Mouse (Mus musculus) kidney, embryonic 15.5 days (tissue): ENCODE data around the gene Crtc3. TPM values are rescaled to one million over a fixed set of nuclear protein-coding genes. Genes with fewer than 3 reads are reported as not detected.
A peak's percentile ranks its signal among the peaks of the same experiment; 100 is the strongest.

ENCODE experiments used
- ATAC-seq: fragments of 200-750 bp; cut with Nextera tagmentation; replicated peaks from 2 replicates; pipeline ENCODE4 v1.8.0; 2017; ENCODE audit warnings: moderate TSS enrichment; ENCODE audit not compliant: low FRiP score
- H3K27ac ChIP-seq: fragments of 300-500 bp; sonication (generic); 2 replicates; pipeline ENCODE4 v1.5.1; 2015; ENCODE audit warnings: mild to moderate bottlenecking, inconsistent platforms
- H3K27me3 ChIP-seq: fragments of 300-500 bp; sonication (generic); 2 replicates; pipeline ENCODE4 v1.6.1; 2015; ENCODE audit warnings: inconsistent platforms
- H3K36me3 ChIP-seq: fragments of 300-500 bp; sonication (generic); 2 replicates; pipeline ENCODE4 v1.6.1; 2015; ENCODE audit warnings: inconsistent platforms
- H3K4me1 ChIP-seq: fragments of 300-500 bp; sonication (generic); 2 replicates; pipeline ENCODE4 v1.6.1; 2015; ENCODE audit warnings: inconsistent platforms
- H3K4me2 ChIP-seq: fragments of 300-500 bp; sonication (generic); 2 replicates; pipeline ENCODE4 v1.6.1; 2015; ENCODE audit warnings: moderate library complexity, mild to moderate bottlenecking, inconsistent platforms
- H3K4me3 ChIP-seq: fragments of 300-500 bp; sonication (generic); replicated peaks from 2 replicates; pipeline ENCODE4 v1.5.1; 2015; ENCODE audit warnings: mild to moderate bottlenecking, inconsistent platforms
- H3K9ac ChIP-seq: fragments of 300-500 bp; sonication (generic); 2 replicates; pipeline ENCODE4 v1.6.1; 2015; ENCODE audit warnings: mild to moderate bottlenecking, inconsistent platforms
- H3K9me3 ChIP-seq: fragments of 300-500 bp; sonication (generic); replicated peaks from 2 replicates; pipeline ENCODE4 v1.6.1; 2016; ENCODE audit warnings: inconsistent platforms
- WGBS: fragments of 180-500 bp; shearing (Covaris S2); methylation state at CpG from one replicate; pipeline ENCODE4 v1.1.7; 2015; ENCODE audit warnings: mixed read lengths; 5-methylcytosine and 5-hydroxymethylcytosine counted together
- polyA plus RNA-seq: library from polyadenylated mRNA; unstranded; fragments of >200 nt; fragmentation: Nextera tagmentation; extraction: Ambion mirVana; gene quantifications from 2 replicates; pipeline ENCODE4 v1.2.1, GENCODE M21; 2015

Gene Crtc3
- polyA plus RNA-seq, 1 experiment from 2014 or later = 21.9 TPM

- Histone ChIP-seq H3K4me3 (no peak overlapping the region), H3K9me3 (no peaks in the 10 kb centered on the region), H3K4me1 (no peaks in the 10 kb centered on the region), H3K36me3 (no peaks in the 10 kb centered on the region), H3K27me3 (no peaks in the 10 kb centered on the region), H3K4me2 (no peak overlapping the region), H3K27ac (no peak overlapping the region), H3K9ac (no peak overlapping the region)
- WGBS = 81% methylated on average over 4 of the region's 4 CpGs
- ATAC-seq = no peak
These were observed 15.4 kb upstream of the Crtc3 start for GRCm38 (mm10) chr7:80704066-80704465.

- Histone ChIP-seq H3K4me1 (0 out of 2 replicates have a peak, but pooled peaks cover 1% of the 10 kb centered on the region), H3K9ac (no peak overlapping the region), H3K27me3 (no peaks in the 10 kb centered on the region), H3K36me3 (no peaks in the 10 kb centered on the region), H3K4me2 (no peak overlapping the region), H3K27ac (no peak overlapping the region), H3K4me3 (no peak overlapping the region), H3K9me3 (no peaks in the 10 kb centered on the region)
- no peak for ATAC-seq
- WGBS = 74% methylated on average over 6 of the region's 6 CpGs
These were observed 13.8 kb upstream of the Crtc3 start for GRCm38 (mm10) chr7:80702510-80702909.

GRCm38 (mm10) chr7:80699709-80700108, 11.0 kb upstream of the Crtc3 start:
- Histone ChIP-seq H3K36me3 (no peaks in the 10 kb centered on the region), H3K4me1 (0 out of 2 replicates have a peak, but pooled peaks cover 7% of the 10 kb centered on the region), H3K27ac (no peak overlapping the region), H3K9ac (no peak overlapping the region), H3K9me3 (no peaks in the 10 kb centered on the region), H3K4me2 (no peak overlapping the region), H3K27me3 (no peaks in the 10 kb centered on the region), H3K4me3 (no peak overlapping the region)
- WGBS = 64% methylated on average over 8 of the region's 8 CpGs
- no peak for ATAC-seq

GRCm38 (mm10) chr7:80698940-80699339, 10.3 kb upstream of the Crtc3 start:
- H3K27me3 ChIP-seq = no peaks in the 10 kb centered on the region
- H3K4me3 ChIP-seq = no peak overlapping the region
- H3K27ac ChIP-seq = no peak overlapping the region
- H3K36me3 ChIP-seq = no peaks in the 10 kb centered on the region
- 0 out of 2 replicates have a peak, but pooled peaks cover 7% of the 10 kb centered on the region for H3K4me1 ChIP-seq
- 72% methylated on average over 3 of the region's 3 CpGs for WGBS
- no peaks in the 10 kb centered on the region for H3K9me3 ChIP-seq
- no peak overlapping the region for H3K9ac ChIP-seq
- ATAC-seq = no peak
- H3K4me2 ChIP-seq = no peak overlapping the region

GRCm38 (mm10) chr7:80697859-80698258, 9.2 kb upstream of the Crtc3 start:
- Histone ChIP-seq H3K27ac (no peak overlapping the region), H3K9ac (no peak overlapping the region), H3K4me3 (no peak overlapping the region), H3K4me2 (no peak overlapping the region), H3K36me3 (no peaks in the 10 kb centered on the region), H3K9me3 (no peaks in the 10 kb centered on the region), H3K27me3 (no peaks in the 10 kb centered on the region), H3K4me1 (0 out of 2 replicates have a peak, but pooled peaks cover 7% of the 10 kb centered on the region)
- 66% methylated on average over 5 of the region's 5 CpGs for WGBS
- ATAC-seq = no peak

- 23% methylated on average over 4 of the region's 4 CpGs for whole genome bisulfite sequencing
- ATAC-seq = 0 out of 2 replicates have a peak, but pooled peaks have one; percentile 29
- Histone ChIP-seq H3K4me1 (0 out of 2 replicates have a peak, but pooled peaks cover 7% of the 10 kb centered on the region), H3K36me3 (no peaks in the 10 kb centered on the region), H3K27me3 (no peaks in the 10 kb centered on the region), H3K27ac (no peak overlapping the region), H3K9ac (no peak overlapping the region), H3K4me2 (no peak overlapping the region), H3K9me3 (no peaks in the 10 kb centered on the region), H3K4me3 (no peak overlapping the region)
These were observed 8.2 kb upstream of the Crtc3 start for GRCm38 (mm10) chr7:80696903-80697302.

- WGBS = 28% methylated on average over 1 of the region's 1 CpGs
- Histone ChIP-seq H3K4me2 (no peak overlapping the region), H3K9ac (no peak overlapping the region), H3K4me3 (no peak overlapping the region), H3K36me3 (no peaks in the 10 kb centered on the region), H3K9me3 (no peaks in the 10 kb centered on the region), H3K4me1 (0 out of 2 replicates have a peak, but pooled peaks cover 7% of the 10 kb centered on the region), H3K27ac (no peak overlapping the region), H3K27me3 (no peaks in the 10 kb centered on the region)
- no peak for ATAC-seq
These were observed 7.7 kb upstream of the Crtc3 start for GRCm38 (mm10) chr7:80696334-80696733.

- no peak overlapping the region for H3K4me2 ChIP-seq
- no peak overlapping the region for H3K9ac ChIP-seq
- H3K9me3 ChIP-seq = no peaks in the 10 kb centered on the region
- no peak overlapping the region for H3K27ac ChIP-seq
- H3K27me3 ChIP-seq = no peaks in the 10 kb centered on the region
- H3K4me1 ChIP-seq = peaks cover 17% of the 10 kb centered on the region
- H3K36me3 ChIP-seq = no peaks in the 10 kb centered on the region
- no peak for ATAC-seq
- 92% methylated on average over 9 of the region's 9 CpGs for WGBS
- no peak overlapping the region for H3K4me3 ChIP-seq
These were observed 3.8 kb upstream of the Crtc3 start for GRCm38 (mm10) chr7:80692472-80692871.

- Histone ChIP-seq H3K4me3 (no peak overlapping the region), H3K27me3 (no peaks in the 10 kb centered on the region), H3K36me3 (no peaks in the 10 kb centered on the region), H3K4me2 (no peak overlapping the region), H3K4me1 (peaks cover 20% of the 10 kb centered on the region), H3K9me3 (no peaks in the 10 kb centered on the region), H3K9ac (no peak overlapping the region), H3K27ac (no peak overlapping the region)
- ATAC-seq = no peak
- 62% methylated on average over 6 of the region's 6 CpGs for WGBS
These were observed 2.5 kb upstream of the Crtc3 start for GRCm38 (mm10) chr7:80691131-80691530.

- H3K4me1 ChIP-seq = peaks cover 21% of the 10 kb centered on the region
- H3K27ac ChIP-seq = peak overlapping the region; percentile 97
- H3K9ac ChIP-seq = peak overlapping the region; percentile 80
- peak overlapping the region; percentile 86 for H3K4me3 ChIP-seq
- peak overlapping the region; percentile 83 for H3K4me2 ChIP-seq
- WGBS = 15% methylated on average over 10 of the region's 10 CpGs
- no peak for ATAC-seq
- no peaks in the 10 kb centered on the region for H3K27me3 ChIP-seq
- no peaks in the 10 kb centered on the region for H3K36me3 ChIP-seq
- H3K9me3 ChIP-seq = no peaks in the 10 kb centered on the region
These were observed 529 bp upstream of the Crtc3 start for GRCm38 (mm10) chr7:80689221-80689591.

- H3K4me3 ChIP-seq = peak overlapping the region; percentile 86
- no peaks in the 10 kb centered on the region for H3K36me3 ChIP-seq
- H3K4me2 ChIP-seq = peak overlapping the region; percentile 83
- peaks cover 26% of the 10 kb centered on the region for H3K4me1 ChIP-seq
- H3K27ac ChIP-seq = peak overlapping the region; percentile 97
- ATAC-seq = peak; percentile 53
- H3K9ac ChIP-seq = peak overlapping the region; percentile 80
- H3K27me3 ChIP-seq = no peaks in the 10 kb centered on the region
- no peaks in the 10 kb centered on the region for H3K9me3 ChIP-seq
- 1% methylated on average over 69 of the region's 69 CpGs for WGBS
These were observed 739 bp downstream of the Crtc3 start for GRCm38 (mm10) chr7:80687721-80688555.

GRCm38 (mm10) chr7:80685639-80686038, 3.0 kb downstream of the Crtc3 start:
- H3K27ac ChIP-seq = no peak overlapping the region
- H3K27me3 ChIP-seq = no peaks in the 10 kb centered on the region
- no peak overlapping the region for H3K4me3 ChIP-seq
- no peak overlapping the region for H3K9ac ChIP-seq
- no peaks in the 10 kb centered on the region for H3K36me3 ChIP-seq
- ATAC-seq = no peak
- WGBS = 79% methylated on average over 5 of the region's 5 CpGs
- no peaks in the 10 kb centered on the region for H3K9me3 ChIP-seq
- H3K4me1 ChIP-seq = peaks cover 37% of the 10 kb centered on the region
- no peak overlapping the region for H3K4me2 ChIP-seq
